Mouse (Mus musculus): ENCODE data around the gene Tnrc6a. TPM values are rescaled to one million over a fixed set of nuclear protein-coding genes. Genes with fewer than 3 reads are reported as not detected.

Tnrc6a gene
- total RNA-seq, 2 experiments from 2014 or later: 38.5 to 47.3 TPM

DNA sequence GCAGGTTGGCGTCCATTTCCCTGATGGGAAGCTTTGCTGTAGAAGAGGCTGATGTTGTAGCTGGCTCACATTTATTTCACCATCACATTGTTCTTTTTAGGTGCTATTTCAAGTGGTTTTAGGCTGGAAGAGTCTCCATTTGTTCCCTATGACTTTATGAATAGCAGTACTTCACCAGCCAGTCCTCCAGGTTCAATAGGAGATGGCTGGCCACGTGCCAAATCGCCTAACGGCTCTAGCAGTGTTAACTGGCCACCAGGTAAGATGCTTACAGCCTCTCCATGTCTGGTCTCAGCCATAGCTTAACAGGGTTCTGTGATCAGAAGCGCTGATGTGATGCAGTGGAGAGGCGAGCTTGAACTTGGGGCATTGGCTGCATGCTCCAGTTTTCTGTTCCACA is 62.8 kb downstream of the Tnrc6a start:
- DNase-seq: peak in 1 of 2 experiments; percentile 15
- intact Hi-C loops (cut with DNase I): no loop called here

DNA sequence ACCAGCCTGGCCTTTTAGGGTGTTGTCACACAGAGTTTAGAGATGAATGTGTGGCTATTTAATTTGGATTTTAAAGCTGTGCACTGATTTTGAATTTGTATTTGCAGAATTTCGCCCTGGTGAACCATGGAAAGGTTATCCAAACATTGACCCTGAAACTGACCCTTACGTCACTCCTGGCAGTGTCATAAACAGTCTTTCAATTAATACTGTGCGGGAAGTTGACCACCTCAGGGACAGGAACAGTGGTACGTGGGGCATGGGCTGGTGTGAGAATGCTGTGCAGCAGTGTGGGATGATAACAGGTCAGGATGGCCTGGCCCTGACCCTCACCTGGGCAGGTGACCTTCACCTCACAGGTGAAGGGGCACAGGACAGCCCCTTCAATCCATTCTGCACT is 63.6 kb downstream of the Tnrc6a start:
- intact Hi-C loops (cut with DNase I): no loop called here
- DNase-seq: no peak

DNA sequence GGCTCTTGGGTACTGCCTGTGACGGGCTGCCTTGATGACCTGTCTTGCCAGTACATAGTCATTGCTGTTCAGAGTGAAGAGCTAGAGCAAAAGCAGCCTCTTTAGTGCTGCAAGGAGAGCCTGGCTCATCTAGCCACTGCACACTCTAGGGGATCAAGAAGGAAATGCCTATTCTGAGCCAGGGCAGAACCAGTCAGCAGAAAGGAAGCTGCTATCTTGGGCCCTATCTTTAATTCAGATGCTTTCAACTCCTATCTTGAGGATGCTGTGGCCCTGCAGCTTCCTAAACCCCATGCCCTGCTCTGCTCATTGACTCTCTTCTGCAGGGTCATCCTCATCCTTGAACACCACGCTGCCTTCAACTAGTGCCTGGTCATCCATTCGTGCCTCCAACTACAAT is 64.8 kb downstream of the Tnrc6a start:
- intact Hi-C loops (cut with DNase I): no loop called here
- DNase-seq: no peak

DNA sequence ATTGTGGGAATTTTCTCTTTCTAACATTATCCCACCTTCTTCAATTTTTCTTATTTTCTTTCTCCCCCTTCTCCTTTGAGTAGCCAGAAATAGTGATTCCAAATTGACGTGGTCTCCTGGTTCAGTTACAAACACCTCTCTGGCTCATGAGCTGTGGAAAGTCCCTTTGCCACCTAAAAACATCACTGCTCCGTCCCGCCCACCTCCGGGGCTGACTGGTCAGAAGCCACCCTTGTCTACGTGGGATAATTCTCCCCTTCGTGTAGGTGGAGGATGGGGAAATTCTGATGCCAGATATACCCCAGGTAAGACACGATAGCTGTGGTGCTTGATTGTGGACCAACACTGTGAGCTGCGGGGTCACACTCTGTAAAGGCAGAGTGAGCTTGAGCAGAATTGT is 66.1 kb downstream of the Tnrc6a start:
- DNase-seq: no peak
- intact Hi-C loops (cut with DNase I): no loop called here

DNA sequence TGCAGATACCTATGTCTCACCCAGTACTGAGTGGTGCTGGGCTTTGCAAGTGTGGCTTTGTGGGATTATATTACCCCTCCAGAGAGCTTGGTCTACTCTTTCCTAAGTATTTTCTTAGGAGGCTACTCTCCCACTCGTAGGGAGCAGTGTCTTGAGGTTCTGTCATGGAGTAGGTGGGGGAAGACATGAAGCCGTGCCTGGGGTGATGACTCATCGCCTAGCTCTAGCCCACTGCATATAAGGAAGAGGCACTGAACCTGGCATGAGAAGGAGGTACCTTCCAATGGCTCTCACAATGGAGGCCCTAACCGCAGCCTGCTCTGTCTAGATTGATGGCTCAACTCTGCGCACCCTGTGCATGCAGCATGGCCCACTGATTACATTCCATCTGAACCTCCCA is 68.0 kb downstream of the Tnrc6a start:
- DNase-seq: no peak
- intact Hi-C loops (cut with DNase I): no loop called here

DNA sequence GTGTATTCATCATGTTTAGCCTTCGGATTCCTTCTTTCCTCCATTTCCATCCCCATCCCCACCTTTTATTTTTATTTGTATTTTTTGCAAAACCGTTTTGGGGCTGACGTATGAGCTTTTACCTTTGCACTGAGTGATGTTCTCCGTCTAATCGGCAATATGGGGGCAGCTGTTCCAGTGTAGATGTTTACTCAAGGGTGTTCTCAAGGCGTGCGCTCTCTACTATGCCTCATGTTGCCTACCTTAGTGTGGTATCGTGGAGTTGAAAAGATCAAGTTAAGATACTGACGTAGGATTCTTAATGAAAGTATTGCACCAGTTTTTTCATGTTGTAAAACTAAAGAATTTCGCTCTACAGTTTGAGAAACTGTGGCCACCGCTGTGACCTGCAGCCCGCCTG is 69.5 kb downstream of the Tnrc6a start:
- no peak for DNase-seq
- intact Hi-C loops (cut with DNase I): no loop called here

DNA sequence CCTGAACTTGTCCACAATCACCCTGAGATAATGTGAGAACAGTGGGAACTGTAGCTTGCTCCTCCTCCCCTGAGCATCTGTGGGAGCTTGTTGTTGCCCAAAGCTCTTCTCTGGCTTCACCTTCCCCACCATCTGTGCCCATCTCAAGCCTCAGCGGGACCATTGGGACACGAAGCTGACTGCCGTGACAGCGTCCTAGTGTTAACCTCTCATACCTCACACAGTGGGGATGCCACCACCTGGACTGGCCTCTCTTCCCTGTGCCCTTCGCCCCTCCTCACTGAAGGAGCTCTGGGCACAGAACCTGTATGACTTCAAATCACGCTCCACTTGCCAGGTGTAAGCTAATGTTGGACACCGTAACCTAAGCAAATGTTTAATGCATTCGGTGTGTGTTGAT is 71.0 kb downstream of the Tnrc6a start:
- intact Hi-C loops (cut with DNase I): no loop called here

DNA sequence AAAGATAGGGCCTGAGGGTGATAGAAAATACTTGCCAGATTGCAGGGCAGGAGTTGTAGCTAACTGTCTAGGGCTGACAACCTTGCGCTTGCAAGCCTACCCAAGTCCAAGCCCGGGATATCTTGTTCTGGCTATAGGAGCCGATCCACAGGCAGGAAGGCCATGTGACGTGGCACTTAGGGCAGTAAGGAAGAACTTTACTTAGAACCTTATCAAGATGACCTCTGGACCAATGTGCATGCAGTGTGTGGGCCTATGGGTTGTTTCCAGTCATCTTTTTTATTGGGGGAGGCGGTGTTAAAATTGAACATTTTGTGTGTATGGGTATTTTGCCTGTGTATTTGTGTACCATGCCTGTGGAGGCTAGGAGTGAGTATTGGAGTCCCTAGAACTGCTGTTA is 72.7 kb downstream of the Tnrc6a start:
- no peak for DNase-seq
- intact Hi-C loops (cut with DNase I): no loop called here

More for the DNA sequence above, 71.0 kb downstream of the Tnrc6a start:
- no peak for DNase-seq

DNA sequence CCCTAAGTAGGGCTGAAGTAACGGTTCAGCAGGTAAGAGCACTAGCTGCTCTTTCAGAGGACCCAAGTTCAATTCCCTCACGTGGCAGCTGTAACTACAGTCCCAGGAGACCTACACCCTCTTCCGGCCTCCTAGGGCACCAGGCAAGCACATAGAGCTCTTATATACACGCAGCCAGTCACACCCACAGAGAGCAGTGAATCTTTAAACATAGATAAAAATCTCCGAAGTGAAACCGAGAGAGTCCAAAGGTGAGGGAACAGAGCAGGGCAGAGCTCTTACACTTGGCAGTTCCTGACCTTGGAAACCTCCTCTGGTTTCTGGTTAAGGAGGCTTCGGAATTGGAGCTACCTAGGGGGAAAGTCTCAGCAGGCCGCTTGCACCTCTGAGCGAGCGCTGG is 75.0 kb downstream of the Tnrc6a start:
- DNase-seq: no peak
- intact Hi-C loops (cut with DNase I): no loop called here

DNA sequence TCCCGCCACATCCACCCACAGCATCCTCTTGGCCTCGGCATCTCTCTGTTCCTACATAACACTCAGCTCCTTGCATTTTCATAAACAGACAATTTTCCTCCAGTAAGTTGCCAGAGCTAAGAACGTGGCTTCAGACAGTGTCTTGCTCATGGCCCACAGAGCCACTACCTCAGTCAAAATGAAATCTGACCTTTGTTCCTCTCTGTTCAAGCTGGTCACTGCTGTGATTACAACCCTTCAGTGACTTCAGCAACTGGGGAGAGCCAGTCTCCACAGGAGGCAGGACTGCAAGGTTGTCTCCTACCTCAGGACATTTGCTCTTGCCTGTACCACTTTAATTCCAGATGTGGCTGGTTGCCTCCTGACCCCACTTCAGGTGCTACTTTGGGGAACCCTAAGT is 75.5 kb downstream of the Tnrc6a start:
- no peak for DNase-seq
- intact Hi-C loops (cut with DNase I): no loop called here

DNA sequence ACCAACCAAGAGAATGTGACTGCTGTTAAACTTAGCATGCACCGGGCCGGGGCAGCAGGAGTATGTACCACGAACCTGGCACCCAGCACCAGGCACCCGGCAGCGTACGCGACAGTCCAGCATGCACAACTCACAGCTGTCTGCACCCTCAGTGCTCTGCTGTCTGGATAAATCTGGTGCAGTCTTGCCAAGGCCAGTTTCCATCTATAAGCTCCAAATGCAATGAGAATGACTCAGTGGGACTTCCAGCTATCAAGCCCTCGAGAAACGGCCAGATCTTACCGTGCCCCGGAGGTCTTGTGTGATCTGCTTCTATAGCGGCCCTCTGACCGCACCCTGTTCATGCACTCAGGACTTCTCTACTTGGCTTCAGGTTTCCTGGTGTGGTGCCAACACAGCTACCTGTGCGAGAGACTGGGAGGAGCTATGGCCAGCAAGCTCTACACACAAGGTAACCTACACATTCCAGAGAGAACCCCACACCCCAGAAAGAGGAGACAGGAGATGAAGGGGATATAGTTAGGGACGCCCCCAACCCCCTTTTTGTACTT is 76.0 kb downstream of the Tnrc6a start:
- no peak for DNase-seq
- intact Hi-C loops (cut with DNase I): no loop called here

DNA sequence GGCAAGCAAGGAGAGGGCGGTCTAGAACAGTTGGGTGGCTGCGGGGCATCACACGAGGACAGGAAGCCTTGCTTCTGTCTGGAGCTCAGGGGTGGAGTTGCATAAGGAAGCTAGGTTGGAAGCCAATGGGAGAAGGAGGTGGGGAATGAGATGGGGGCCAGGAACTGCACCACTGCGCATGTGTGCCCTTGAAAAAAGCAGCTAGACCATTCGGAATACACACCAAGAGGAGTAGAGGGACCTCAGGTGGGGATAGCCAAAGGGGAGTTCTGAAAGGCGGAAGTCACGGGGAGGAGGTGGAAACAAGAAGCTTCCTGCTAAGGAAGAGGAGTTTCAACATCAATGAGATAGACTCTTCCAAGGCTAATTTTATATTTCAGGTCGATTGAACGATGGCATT is 77.0 kb downstream of the Tnrc6a start:
- intact Hi-C loops (cut with DNase I): no loop called here
- no peak for DNase-seq

DNA sequence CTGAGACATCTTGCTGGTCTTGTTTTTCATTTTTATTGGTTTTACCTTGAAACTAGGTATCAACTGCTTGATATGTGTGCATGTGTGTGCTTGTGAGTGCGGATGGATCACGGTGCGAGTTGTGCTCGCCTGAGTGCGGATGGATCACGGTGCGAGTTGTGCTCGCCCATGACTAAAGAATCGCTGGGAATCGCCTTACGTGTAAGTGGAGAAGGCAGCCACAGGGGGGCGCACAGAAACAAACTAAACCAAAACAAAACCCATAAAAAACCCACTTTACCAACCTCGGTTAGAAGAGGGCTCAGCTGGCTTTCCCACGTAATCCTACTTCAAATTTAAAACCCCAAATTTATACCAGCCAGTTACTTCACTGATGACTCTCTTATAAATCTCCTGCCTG is 81.6 kb downstream of the Tnrc6a start:
- peak; percentile 48 to 71 for DNase-seq
- intact Hi-C loops (cut with DNase I): loop anchor here (1.0 to 5.0 kb wide), 3 partner anchors 77 to 260 kb away; no protein-coding TSS in a partner anchor

DNA sequence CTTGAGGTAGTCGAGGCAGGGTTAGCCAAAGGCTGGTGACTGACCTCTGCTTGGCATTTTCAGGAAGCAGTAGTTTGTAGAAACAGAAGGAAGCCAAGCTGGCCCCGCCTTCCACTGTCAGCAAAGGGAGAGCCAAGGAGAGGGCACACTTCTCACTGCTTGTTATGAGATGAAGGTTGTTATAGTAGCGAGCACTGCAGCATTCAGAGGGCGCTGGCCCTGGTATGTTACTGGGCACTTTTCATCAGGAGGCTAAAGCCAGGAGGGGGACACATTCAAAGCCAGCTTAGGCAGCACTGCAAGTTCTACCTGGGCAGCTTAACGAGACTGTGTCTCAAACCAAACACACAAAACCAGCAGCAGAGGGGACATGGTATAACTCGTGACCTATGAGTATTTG is 83.9 kb downstream of the Tnrc6a start:
- intact Hi-C loops (cut with DNase I): loop anchor here (5.0 kb wide), 1 partner anchor 75 kb away; no protein-coding TSS in a partner anchor

DNA sequence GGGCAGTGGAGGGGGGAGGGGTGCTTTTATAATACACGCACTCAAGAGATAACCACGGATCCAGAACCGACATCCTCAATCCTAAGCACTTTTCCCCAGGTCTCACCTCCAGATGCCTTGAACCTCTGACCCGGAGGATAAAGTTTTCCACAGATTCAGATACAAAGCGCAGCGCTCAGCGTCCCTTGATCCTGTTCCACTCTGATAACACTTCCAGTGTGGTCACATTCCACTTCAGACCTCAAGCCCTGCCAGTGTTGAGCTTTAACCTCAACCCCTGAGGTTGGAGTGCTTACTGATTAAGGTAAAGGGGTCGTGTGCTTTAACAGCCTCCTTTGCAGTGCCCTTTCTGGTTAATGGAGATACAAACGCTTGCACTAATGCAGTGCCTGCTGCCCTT is 86.2 kb downstream of the Tnrc6a start:
- DNase-seq: no peak
- intact Hi-C loops (cut with DNase I): loop anchor here (5.0 kb wide), 1 partner anchor 72 kb away; no protein-coding TSS in a partner anchor

More for the DNA sequence above, 83.9 kb downstream of the Tnrc6a start:
- DNase-seq: no peak

DNA sequence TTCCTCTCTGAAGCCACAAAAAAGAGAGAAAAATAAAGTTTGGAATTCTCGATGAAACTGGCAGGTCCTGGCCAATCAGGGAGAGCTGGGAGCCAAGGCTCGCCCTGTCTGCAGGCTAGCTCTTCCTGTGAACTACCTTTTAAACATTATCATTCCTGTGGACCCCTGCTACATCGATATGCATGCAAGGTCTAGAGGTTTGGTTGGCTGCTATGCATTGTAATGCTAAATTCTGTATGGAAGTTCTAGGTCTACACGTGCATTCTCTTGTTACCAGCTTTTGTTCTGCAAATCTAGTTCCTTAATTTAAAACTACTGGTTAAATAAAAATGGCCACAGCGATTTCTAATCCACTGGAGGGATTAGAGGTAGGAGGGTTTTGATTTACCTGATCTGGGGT is 87.8 kb downstream of the Tnrc6a start:
- DNase-seq: no peak
- intact Hi-C loops (cut with DNase I): no loop called here

DNA sequence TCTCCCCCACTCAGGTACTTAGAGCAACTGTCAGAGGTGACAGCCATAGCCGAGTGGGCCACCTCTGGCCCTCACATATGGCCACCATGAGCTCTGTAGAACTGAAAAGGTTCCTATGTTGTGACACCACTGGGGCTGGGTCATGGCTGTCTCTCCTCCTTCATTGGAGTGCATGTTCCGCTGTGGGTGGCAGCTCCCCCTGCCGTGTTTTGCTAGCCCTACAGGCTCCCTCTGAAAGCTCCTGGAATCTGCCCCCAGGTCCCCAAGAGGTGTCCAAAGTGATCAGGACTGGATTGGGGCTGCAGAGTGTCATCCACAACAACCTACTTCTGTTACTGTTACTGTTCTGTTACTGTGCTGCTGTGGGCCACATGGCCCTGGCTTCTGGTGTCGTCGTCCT is 88.6 kb downstream of the Tnrc6a start:
- DNase-seq: no peak
- intact Hi-C loops (cut with DNase I): no loop called here

DNA sequence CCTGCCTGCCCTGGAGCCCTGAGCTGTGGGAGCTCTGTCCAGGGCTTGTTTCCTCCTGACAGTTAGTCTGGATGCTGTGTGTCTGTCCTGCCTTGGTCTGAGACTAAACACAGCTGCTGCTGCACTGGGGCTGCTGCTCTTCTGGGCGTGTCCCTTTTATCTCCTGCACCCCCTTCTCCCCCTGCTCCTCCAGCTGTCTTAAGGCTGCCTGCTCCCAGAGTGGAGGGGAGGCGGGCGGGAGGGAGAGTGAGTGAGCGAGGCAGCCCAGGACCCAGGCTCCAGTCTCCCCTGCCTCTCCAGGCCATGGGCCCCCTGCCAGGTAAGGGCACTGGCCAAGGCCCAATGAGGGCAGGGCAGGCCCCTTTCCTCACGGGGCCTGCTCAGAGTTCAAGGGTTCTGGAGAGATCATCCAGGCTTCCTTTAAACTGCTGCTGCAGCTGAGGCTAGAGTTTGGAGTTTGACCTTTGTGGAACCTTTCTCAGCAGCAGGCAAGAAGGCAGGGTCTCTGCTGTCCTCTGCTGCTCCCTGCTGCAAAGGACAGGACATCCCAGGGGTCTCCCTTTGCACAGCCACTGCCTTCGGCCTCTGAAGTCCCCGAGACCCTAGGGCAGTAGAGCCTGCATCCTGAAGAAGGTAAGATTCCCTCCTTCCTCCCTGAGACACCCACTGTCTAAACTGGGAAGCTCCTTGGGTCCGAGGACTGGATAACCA is 90.8 kb downstream of the Tnrc6a start, which contains the start of gene Slc5a11:
Slc5a11 (plus strand) TSS at position 416 of the 711 bp plus-strand sequence.
- intact Hi-C loops (cut with DNase I): no loop called here
- DNase-seq: peak; percentile 25

DNA sequence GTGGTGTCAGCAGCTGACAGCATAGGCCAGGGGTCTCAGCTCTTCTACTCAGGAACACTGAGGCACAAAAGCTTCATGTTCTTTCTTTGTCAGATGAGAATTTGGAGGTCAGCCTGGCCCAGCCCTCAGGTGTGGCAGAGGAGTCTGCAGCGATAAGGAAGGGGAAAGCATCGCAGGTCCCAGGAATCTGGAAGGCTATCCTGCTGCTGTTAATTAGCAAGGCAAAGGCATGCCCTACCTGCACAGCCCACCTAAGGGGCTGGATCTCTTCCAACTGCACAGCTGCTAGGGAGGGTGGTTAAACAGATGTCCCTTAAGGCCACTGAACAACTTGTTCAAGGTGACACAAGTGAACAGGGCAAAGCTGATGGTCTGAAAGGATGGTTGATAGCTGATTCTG is 91.5 kb downstream of the Tnrc6a start:
- intact Hi-C loops (cut with DNase I): no loop called here
- DNase-seq: no peak

DNA sequence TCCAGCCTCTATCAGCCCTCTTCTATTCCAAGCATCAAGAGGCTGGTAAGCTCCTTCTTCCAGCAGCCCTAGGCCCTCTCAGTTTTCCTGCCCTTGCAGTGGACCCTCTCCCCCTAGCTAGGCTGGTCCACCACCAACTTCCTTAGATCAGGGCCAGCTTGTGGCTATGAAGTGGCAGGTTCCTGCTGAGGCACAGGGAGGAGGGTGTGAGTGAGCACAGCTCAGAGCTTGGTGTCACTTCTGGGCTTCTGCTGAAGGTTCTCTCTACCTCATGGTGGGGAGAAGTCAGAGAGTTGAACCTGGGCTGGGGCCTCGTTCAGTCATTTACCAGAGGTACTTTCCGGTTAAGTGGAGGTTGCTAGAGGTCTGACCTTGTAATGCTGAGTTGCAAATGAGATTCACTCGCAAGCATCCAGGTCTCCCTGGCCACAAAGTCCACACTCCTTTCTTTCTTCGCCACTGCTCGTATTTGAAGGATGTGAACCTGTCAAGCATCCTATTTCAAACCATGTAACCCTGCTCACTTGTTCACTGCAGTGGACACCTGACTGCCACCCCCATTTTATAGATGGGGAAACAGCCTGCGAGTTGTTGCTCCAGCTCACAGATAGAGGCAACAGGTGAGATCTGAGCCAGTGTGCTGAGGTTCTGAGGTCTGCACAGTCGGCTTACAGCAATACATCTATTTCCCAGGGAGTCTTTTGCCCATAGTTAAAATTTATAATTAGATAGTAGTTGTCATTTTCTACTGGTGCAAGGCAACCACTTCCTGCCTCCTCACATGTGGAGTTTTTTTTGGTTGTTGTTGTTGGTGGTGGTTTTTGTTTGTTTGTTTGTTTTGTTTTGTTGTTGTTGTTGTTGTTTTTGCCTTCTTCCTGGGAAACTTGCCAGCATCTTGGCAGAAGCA is 94.0 kb downstream of the Tnrc6a start:
- intact Hi-C loops (cut with DNase I): no loop called here
- no peak for DNase-seq

DNA sequence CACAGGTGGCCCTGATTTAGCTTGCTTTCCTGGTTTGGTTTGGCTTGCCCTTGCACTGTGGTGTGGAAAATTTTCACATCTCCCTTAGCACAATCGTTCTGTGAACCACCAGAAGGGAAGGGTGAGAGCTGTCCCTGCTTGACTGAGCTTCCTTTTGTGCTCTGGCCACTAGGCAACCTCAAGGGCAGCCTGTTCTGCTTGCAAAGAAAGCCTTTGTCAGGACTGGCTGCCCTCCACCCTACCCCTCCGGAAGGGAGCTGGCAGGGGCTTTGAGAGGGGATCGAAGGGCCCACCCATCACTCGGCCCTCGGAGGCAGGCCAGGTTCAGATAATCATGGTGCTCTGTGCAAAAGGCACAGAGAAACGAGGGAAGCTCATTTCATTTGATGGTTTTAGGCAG is 94.9 kb downstream of the Tnrc6a start:
- intact Hi-C loops (cut with DNase I): no loop called here
- no peak for DNase-seq
